Mouse (Mus musculus) gastrocnemius, adult 8-10 months (tissue): Measurements from ENCODE around the gene 1700001P01Rik. TPM values are rescaled to one million over a fixed set of nuclear protein-coding genes. Genes with fewer than 3 reads are reported as not detected.
A peak's percentile ranks its signal among the peaks of the same experiment; 100 is the strongest.
"Not testable (repeated sequence)": the region's sequence is repeated elsewhere in the genome, so short reads cannot be mapped to it uniquely, and the experiment has no call there.

Experiments used
- DNase-seq, 2 experiments: peaks; one replicate each; pipeline ENCODE4 v3.0.0; 2022; ENCODE audit warnings: low spot score in 2 of 2
- total RNA-seq, 4 experiments: library from RNA; stranded (reverse); gene quantifications; 2 replicates each; pipeline ENCODE4 v1.2.4; 2022

Gene 1700001P01Rik
- total RNA-seq, 4 experiments from 2014 or later = not detected

- DNase-seq = peak; percentile 33 to 42
Measured at GRCm38 (mm10) chr11:97796910-97797309, 21.2 kb upstream of the 1700001P01Rik start.

GRCm38 (mm10) chr11:97793165-97793564 lies 17.4 kb upstream of the 1700001P01Rik start:
- DNase-seq = no peak

GRCm38 (mm10) chr11:97790778-97791438 lies 15.2 kb upstream of the 1700001P01Rik start:
- DNase-seq = not testable (repeated sequence)

GRCm38 (mm10) chr11:97789727-97790126 lies 14.0 kb upstream of the 1700001P01Rik start:
- DNase-seq = no peak

GRCm38 (mm10) chr11:97787961-97788360 lies 12.2 kb upstream of the 1700001P01Rik start:
- DNase-seq = no peak

- DNase-seq = no peak
Measured at GRCm38 (mm10) chr11:97782564-97782895, 6.8 kb upstream of the 1700001P01Rik start.

GRCm38 (mm10) chr11:97781832-97782563 lies 6.3 kb upstream of the 1700001P01Rik start, which contains the start of gene Rpl23:
TSS of gene Rpl23 (minus strand) at chr11:97782437.
- DNase-seq = peak; percentile 98 to 99

GRCm38 (mm10) chr11:97781478-97781831 lies 5.7 kb upstream of the 1700001P01Rik start:
- no peak for DNase-seq

GRCm38 (mm10) chr11:97779968-97780701 lies 4.4 kb upstream of the 1700001P01Rik start:
- DNase-seq = no peak

GRCm38 (mm10) chr11:97778918-97779317 lies 3.2 kb upstream of the 1700001P01Rik start:
- no peak for DNase-seq

- DNase-seq = no peak
Measured at GRCm38 (mm10) chr11:97777129-97777529, 1.4 kb upstream of the 1700001P01Rik start.

GRCm38 (mm10) chr11:97776497-97777128 lies 895 bp upstream of the 1700001P01Rik start:
- no peak for DNase-seq

GRCm38 (mm10) chr11:97775186-97775585 lies 532 bp downstream of the 1700001P01Rik start:
- no peak for DNase-seq

GRCm38 (mm10) chr11:97771410-97771809 lies 4.3 kb downstream of the 1700001P01Rik start:
- no peak for DNase-seq

GRCm38 (mm10) chr11:97769704-97770103 lies 6.0 kb downstream of the 1700001P01Rik start:
- DNase-seq = peak in 1 of 2 experiments; percentile 9

GRCm38 (mm10) chr11:97766154-97766881 lies 9.4 kb downstream of the 1700001P01Rik start, which contains the start of gene Cwc25:
TSS of gene Cwc25 (minus strand) at chr11:97766556.
- peak; percentile 86 to 89 for DNase-seq

- no peak for DNase-seq
Measured at GRCm38 (mm10) chr11:97761638-97762037, 14.1 kb downstream of the 1700001P01Rik start.

GRCm38 (mm10) chr11:97758942-97759341 lies 16.8 kb downstream of the 1700001P01Rik start:
- DNase-seq = no peak

GRCm38 (mm10) chr11:97758125-97758524 lies 17.6 kb downstream of the 1700001P01Rik start:
- DNase-seq = no peak

GRCm38 (mm10) chr11:97753277-97753676 lies 22.4 kb downstream of the 1700001P01Rik start:
- no peak for DNase-seq

GRCm38 (mm10) chr11:97748496-97748895 lies 27.2 kb downstream of the 1700001P01Rik start:
- DNase-seq = no peak
